Mouse (Mus musculus): ENCODE data around the gene Celf5. TPM values are rescaled to one million over a fixed set of nuclear protein-coding genes. Genes with fewer than 3 reads are reported as not detected.

Celf5 gene
- polyA plus RNA-seq, 1 experiment from 2014 or later: 0.30 TPM

GRCm38 (mm10) chr10:81421041-81421796 is 61.3 kb downstream of the Celf5 start:
- 76% methylated on average over 4 of the region's 4 CpGs for WGBS

GRCm38 (mm10) chr10:81420191-81420767 is 62.2 kb downstream of the Celf5 start:
- no peak overlapping the region for H3K4me2 ChIP-seq (ENCODE audit: low read length)
- H3K27ac ChIP-seq: no peak overlapping the region
- peaks cover 15% of the 10 kb centered on the region; the same call in 1 of the 2 replicates for H3K36me3 ChIP-seq (ENCODE audit: insufficient read depth, low read length)
- no peak overlapping the region for H3K9ac ChIP-seq (ENCODE audit: low read depth, low read length)
- peaks cover 29% of the 10 kb centered on the region for H3K4me1 ChIP-seq (replicated peaks; ENCODE audit: insufficient read depth, low read length)
- no peak for DNase-seq (ENCODE audit: low spot score)
- no peak for ATAC-seq (replicated peaks; ENCODE audit: low FRiP score, low read depth)
- H3K9me3 ChIP-seq (replicated peaks; ENCODE audit: low read length): no peaks in the 10 kb centered on the region
- WGBS: 90% methylated on average over 40 of the region's 40 CpGs
- no peak for TF ChIP-seq CTCF (IDR thresholded peaks at IDR 0.05; ENCODE audit: low read depth)
- no peaks in the 10 kb centered on the region for H3K27me3 ChIP-seq (ENCODE audit: insufficient read depth, low read length)
- no peak overlapping the region for H3K4me3 ChIP-seq (replicated peaks; ENCODE audit: low read depth, low read length)

More at GRCm38 (mm10) chr10:81421041-81421796, 61.3 kb downstream of the Celf5 start:
- Histone ChIP-seq H3K4me1 (replicated peaks; ENCODE audit: insufficient read depth, low read length) (peaks cover 34% of the 10 kb centered on the region), H3K36me3 (ENCODE audit: insufficient read depth, low read length) (peaks cover 15% of the 10 kb centered on the region; the same call in 1 of the 2 replicates), H3K27ac (no peak overlapping the region), H3K4me2 (ENCODE audit: low read length) (no peak overlapping the region), H3K27me3 (ENCODE audit: insufficient read depth, low read length) (no peaks in the 10 kb centered on the region), H3K9me3 (replicated peaks; ENCODE audit: low read length) (no peaks in the 10 kb centered on the region), H3K9ac (ENCODE audit: low read depth, low read length) (no peak overlapping the region), H3K4me3 (replicated peaks; ENCODE audit: low read depth, low read length) (no peak overlapping the region)
- ATAC-seq (replicated peaks; ENCODE audit: low FRiP score, low read depth) (no peak), DNase-seq (ENCODE audit: low spot score) (no peak)
- no peak for TF ChIP-seq CTCF (IDR thresholded peaks at IDR 0.05; ENCODE audit: low read depth)

GRCm38 (mm10) chr10:81419111-81419928 is 63.2 kb downstream of the Celf5 start:
- 84% methylated on average over 10 of the region's 10 CpGs for WGBS
- no peaks in the 10 kb centered on the region for H3K9me3 ChIP-seq (replicated peaks; ENCODE audit: low read length)
- no peak overlapping the region for H3K4me3 ChIP-seq (replicated peaks; ENCODE audit: low read depth, low read length)
- peaks cover 15% of the 10 kb centered on the region; the same call in 1 of the 2 replicates for H3K36me3 ChIP-seq (ENCODE audit: insufficient read depth, low read length)
- no peak for TF ChIP-seq CTCF (IDR thresholded peaks at IDR 0.05; ENCODE audit: low read depth)
- no peaks in the 10 kb centered on the region for H3K27me3 ChIP-seq (ENCODE audit: insufficient read depth, low read length)
- no peak for DNase-seq (ENCODE audit: low spot score)
- H3K4me2 ChIP-seq (ENCODE audit: low read length): no peak overlapping the region
- H3K4me1 ChIP-seq (replicated peaks; ENCODE audit: insufficient read depth, low read length): peaks cover 29% of the 10 kb centered on the region
- H3K9ac ChIP-seq (ENCODE audit: low read depth, low read length): no peak overlapping the region
- no peak overlapping the region for H3K27ac ChIP-seq
- ATAC-seq (replicated peaks; ENCODE audit: low FRiP score, low read depth): no peak

- H3K9ac ChIP-seq (ENCODE audit: low read depth, low read length): no peak overlapping the region
- TF ChIP-seq CTCF (IDR thresholded peaks at IDR 0.05; ENCODE audit: low read depth): no peak
- no peak for ATAC-seq (replicated peaks; ENCODE audit: low FRiP score, low read depth)
- peaks cover 15% of the 10 kb centered on the region; the same call in 1 of the 2 replicates for H3K36me3 ChIP-seq (ENCODE audit: insufficient read depth, low read length)
- no peaks in the 10 kb centered on the region for H3K9me3 ChIP-seq (replicated peaks; ENCODE audit: low read length)
- no peak overlapping the region for H3K4me2 ChIP-seq (ENCODE audit: low read length)
- H3K27me3 ChIP-seq (ENCODE audit: insufficient read depth, low read length): no peaks in the 10 kb centered on the region
- peaks cover 37% of the 10 kb centered on the region for H3K4me1 ChIP-seq (replicated peaks; ENCODE audit: insufficient read depth, low read length)
- DNase-seq (ENCODE audit: low spot score): no peak
- H3K27ac ChIP-seq: no peak overlapping the region
- WGBS: 48% methylated on average over 11 of the region's 11 CpGs
- no peak overlapping the region for H3K4me3 ChIP-seq (replicated peaks; ENCODE audit: low read depth, low read length)
Observed at GRCm38 (mm10) chr10:81418216-81419070, 64.1 kb downstream of the Celf5 start.

GRCm38 (mm10) chr10:81417227-81418215 is 65.0 kb downstream of the Celf5 start:
- Histone ChIP-seq H3K9me3 (replicated peaks; ENCODE audit: low read length) (no peaks in the 10 kb centered on the region), H3K36me3 (ENCODE audit: insufficient read depth, low read length) (peaks cover 15% of the 10 kb centered on the region; the same call in 1 of the 2 replicates), H3K27me3 (ENCODE audit: insufficient read depth, low read length) (no peaks in the 10 kb centered on the region), H3K4me3 (replicated peaks; ENCODE audit: low read depth, low read length) (no peak overlapping the region), H3K4me1 (replicated peaks; ENCODE audit: insufficient read depth, low read length) (peaks cover 40% of the 10 kb centered on the region), H3K27ac (peak overlapping the region; percentile 70), H3K9ac (ENCODE audit: low read depth, low read length) (peak overlapping the region; percentile 23; the same call in 1 of the 2 replicates), H3K4me2 (ENCODE audit: low read length) (peak overlapping the region; percentile 52)
- ATAC-seq (replicated peaks; ENCODE audit: low FRiP score, low read depth): peak; percentile 0; the same call in 1 of the 2 replicates
- 59% methylated on average over 12 of the region's 12 CpGs for WGBS
- TF ChIP-seq CTCF (IDR thresholded peaks at IDR 0.05; ENCODE audit: low read depth): no peak
- no peak for DNase-seq (ENCODE audit: low spot score)
